Mouse (Mus musculus) CH12.LX (cell line): Measurements from ENCODE around the gene Kif11. TPM values are rescaled to one million over a fixed set of nuclear protein-coding genes. Genes with fewer than 3 reads are reported as not detected.
A peak's percentile ranks its signal among the peaks of the same experiment; 100 is the strongest.

Experiments
- DNase-seq: peaks from one replicate; pipeline ENCODE4 v3.0.0-alpha.2; 2013; ENCODE audit errors: extremely low read depth
- H3K27ac ChIP-seq: 2 replicates; pipeline ENCODE4 v1.5.1; 2012; ENCODE audit warnings: low read depth, mild to moderate bottlenecking, control low read depth, moderate library complexity; ENCODE audit not compliant: insufficient read depth
- H3K27me3 ChIP-seq: replicated peaks from 2 replicates; pipeline ENCODE3; 2012; ENCODE audit warnings: inconsistent platforms
- H3K36me3 ChIP-seq, 2 experiments: replicated peaks in 1 of 2; 2 replicates each; pipeline versions ENCODE3 to v1.6.1; 2012; ENCODE audit warnings: inconsistent platforms in 1 of 2, low read length in 1 of 2, mild to moderate bottlenecking in 1 of 2, mixed read lengths in 1 of 2, moderate library complexity in 1 of 2; ENCODE audit not compliant: control insufficient read depth in 1 of 2, insufficient read depth in 1 of 2
- H3K4me1 ChIP-seq, 2 experiments: 2 replicates each; pipeline ENCODE4 v1.6.1; 2012; ENCODE audit warnings: inconsistent platforms in 1 of 2, moderate library complexity in 1 of 2; ENCODE audit not compliant: insufficient read depth in 2 of 2, control insufficient read depth in 1 of 2
- H3K4me2 ChIP-seq: 2 replicates; pipeline ENCODE4 v1.6.1; 2012; ENCODE audit warnings: low read depth, mild to moderate bottlenecking, control low read depth; ENCODE audit not compliant: poor library complexity, insufficient read depth, severe bottlenecking
- H3K4me3 ChIP-seq, 3 experiments: fragments of 150-350 bp in 1 of 3; sonication (generic) in 1 of 3; replicated peaks in 1 of 3; 2 replicates each; pipeline versions ENCODE3 to v1.5.1; 2011 to 2012; ENCODE audit warnings: low read depth in 2 of 3, low read length in 2 of 3, mild to moderate bottlenecking in 2 of 3, moderate library complexity in 2 of 3, control low read depth in 1 of 3, improper control_type of control experiment in 1 of 3, inconsistent platforms in 1 of 3, mixed read lengths in 1 of 3; ENCODE audit not compliant: poor library complexity in 1 of 3
- H3K79me2 ChIP-seq: replicated peaks from 2 replicates; pipeline ENCODE4 v1.6.1; 2012; ENCODE audit warnings: mild to moderate bottlenecking, moderate library complexity; ENCODE audit not compliant: control insufficient read depth, poor library complexity, insufficient read depth, severe bottlenecking; ENCODE audit errors: extremely low read depth
- H3K9ac ChIP-seq: 2 replicates; pipeline ENCODE4 v1.6.1; 2012; ENCODE audit warnings: low read depth, mild to moderate bottlenecking, control low read depth, moderate library complexity; ENCODE audit not compliant: insufficient read depth
- H3K9me3 ChIP-seq: replicated peaks from 2 replicates; pipeline ENCODE3; 2012; ENCODE audit warnings: low read length, inconsistent platforms, mixed read lengths
- CHD1 ChIP-seq: IDR thresholded peaks from 2 replicates; pipeline ENCODE4 v1.6.1; 2012; ENCODE audit warnings: low read depth, low read length, improper control_type of control experiment, inconsistent platforms
- JUN ChIP-seq: IDR thresholded peaks from 2 replicates; pipeline ENCODE4 v1.6.1; 2011; ENCODE audit warnings: low read depth, mild to moderate bottlenecking, low read length, improper control_type of control experiment, moderate library complexity; ENCODE audit not compliant: insufficient read depth
- KAT2A ChIP-seq: IDR thresholded peaks from 2 replicates; pipeline ENCODE4 v1.6.1; 2012; ENCODE audit warnings: low read length, improper control_type of control experiment, inconsistent platforms; ENCODE audit not compliant: insufficient replicate concordance
- MAFK ChIP-seq: IDR thresholded peaks from 2 replicates; pipeline ENCODE4 v1.6.1; 2011; ENCODE audit warnings: low read length, improper control_type of control experiment; ENCODE audit not compliant: insufficient replicate concordance
- MAZ ChIP-seq: IDR thresholded peaks from 2 replicates; pipeline ENCODE4 v1.6.1; 2012; ENCODE audit warnings: low read depth, mild to moderate bottlenecking, inconsistent platforms, low read length, improper control_type of control experiment, moderate library complexity
- MXI1 ChIP-seq: IDR thresholded peaks from 2 replicates; pipeline ENCODE4 v1.6.1; 2011; ENCODE audit warnings: mild to moderate bottlenecking, low read depth, low read length, improper control_type of control experiment
- NRF1 ChIP-seq: IDR thresholded peaks from 2 replicates; pipeline ENCODE4 v1.6.1; 2014; ENCODE audit warnings: low read depth, mild to moderate bottlenecking, inconsistent platforms, low read length, improper control_type of control experiment, moderate library complexity
- PAX5 ChIP-seq: IDR thresholded peaks from 2 replicates; pipeline ENCODE4 v1.6.1; 2012; ENCODE audit warnings: low read length, inconsistent platforms, mixed read lengths
- RCOR1 ChIP-seq: conservative IDR thresholded peaks from 2 replicates; pipeline ENCODE4 v1.6.1; 2012; ENCODE audit warnings: low read depth, mild to moderate bottlenecking, inconsistent platforms, low read length, improper control_type of control experiment
- SIN3A ChIP-seq: IDR thresholded peaks from 2 replicates; pipeline ENCODE4 v1.6.1; 2012; ENCODE audit warnings: low read length, improper control_type of control experiment, inconsistent platforms
- TBP ChIP-seq: conservative IDR thresholded peaks from 2 replicates; pipeline ENCODE4 v1.6.1; 2011; ENCODE audit warnings: low read depth, low read length, improper control_type of control experiment
- USF2 ChIP-seq: conservative IDR thresholded peaks from 2 replicates; pipeline ENCODE4 v1.6.1; 2011; ENCODE audit warnings: low read depth, low read length, improper control_type of control experiment
- ZKSCAN1 ChIP-seq: IDR thresholded peaks from 2 replicates; pipeline ENCODE4 v1.6.1; 2012; ENCODE audit warnings: low read depth, inconsistent platforms, low read length, improper control_type of control experiment, borderline replicate concordance
- ZMIZ1 ChIP-seq: IDR thresholded peaks from 2 replicates; pipeline ENCODE4 v1.6.1; 2012; ENCODE audit warnings: low read depth, mild to moderate bottlenecking, inconsistent platforms, low read length, improper control_type of control experiment
- ZNF384 ChIP-seq: IDR thresholded peaks from 2 replicates; pipeline ENCODE4 v1.6.1; 2012; ENCODE audit warnings: low read depth, low read length, improper control_type of control experiment, inconsistent platforms
- dilution Hi-C: fragments of 300-500 bp; cut with MboI; formaldehyde crosslinking; loops from 2 replicates; pipeline ENCODE4 v1.14.3; 2020; ENCODE audit warnings: low sequenced_read_pairs; ENCODE audit not compliant: extremely low pct_unique_long_range_greater_than_20kb, extremely low pct_ligation_motif_present
- in situ Hi-C: fragments of 300-500 bp; cut with MboI; formaldehyde crosslinking; loops from 3 replicates; pipeline ENCODE4 v1.14.3; 2019; ENCODE audit warnings: low sequenced_read_pairs, low pct_ligation_motif_present, low pct_unique_long_range_greater_than_20kb, mixed read lengths
- polyA plus RNA-seq: library from polyadenylated mRNA; unstranded; fragments of >175 nt; gene quantifications from 2 replicates; pipeline ENCODE4 v1.2.1, GENCODE M21; 2012; ENCODE audit warnings: low read depth; ENCODE audit not compliant: insufficient read length
- total RNA-seq, 2 experiments: library from RNA; depleted of rRNA; stranded (reverse); fragments of 300-350 nt in 1 of 2; fragments of >200 nt in 1 of 2; gene quantifications; 2 replicates each; pipeline ENCODE4 v1.2.3; 2012 to 2014

The Kif11 gene
- total and polyA plus RNA-seq, 3 experiments: 61.7 to 144 (median 67.8) TPM

- TF ChIP-seq NRF1 (no peak), RCOR1 (no peak), ZMIZ1 (no peak), JUN (no peak), KAT2A (no peak), PAX5 (no peak)
These were observed 1.1 kb upstream of the Kif11 start (continued) for GRCm38 (mm10) chr19:37374941-37375754.

GRCm38 (mm10) chr19:37376841-37377240, 638 bp downstream of the Kif11 start:
- H3K27ac ChIP-seq: peak overlapping the region; percentile 79; the same call in 1 of the 2 replicates
- H3K4me2 ChIP-seq: peak overlapping the region; percentile 96; the same call in 1 of the 2 replicates
- H3K27me3 ChIP-seq: no peaks in the 10 kb centered on the region
- 0 out of 2 replicates have a peak, but pooled peaks have one; percentile 1 for TF ChIP-seq SIN3A
- TF ChIP-seq USF2: no peak
- TF ChIP-seq ZKSCAN1: no peak
- no peak for TF ChIP-seq NRF1
- TF ChIP-seq CHD1: 0 out of 2 replicates have a peak, but pooled peaks have one; percentile 62
- no peak for TF ChIP-seq ZMIZ1
- H3K4me1 ChIP-seq: peaks cover 4 to 26% of the 10 kb centered on the region in 2 experiments; a peak in 3 of 4 replicates
- in situ Hi-C loops (no loop called here), dilution Hi-C loops (no loop called here)
- H3K36me3 ChIP-seq: peaks cover 0 to 9% of the 10 kb centered on the region in 2 experiments
- H3K4me3 ChIP-seq: peak overlapping the region; percentile 76 to 93 (median 93)
- H3K9me3 ChIP-seq: no peaks in the 10 kb centered on the region
- H3K9ac ChIP-seq: peak overlapping the region; percentile 84; the same call in 1 of the 2 replicates
- peaks cover 56% of the 10 kb centered on the region for H3K79me2 ChIP-seq
- DNase-seq: no peak

GRCm38 (mm10) chr19:37377404-37377990, 1.3 kb downstream of the Kif11 start:
- H3K36me3 ChIP-seq: peaks cover 0 to 13% of the 10 kb centered on the region in 2 experiments
- in situ Hi-C loops (no loop called here), dilution Hi-C loops (no loop called here)
- H3K4me1 ChIP-seq: peaks cover 4 to 30% of the 10 kb centered on the region in 2 experiments; a peak in 3 of 4 replicates
- H3K9me3 ChIP-seq: no peaks in the 10 kb centered on the region
- peak overlapping the region; percentile 84 for H3K9ac ChIP-seq
- H3K79me2 ChIP-seq: peaks cover 62% of the 10 kb centered on the region
- peak overlapping the region; percentile 96 for H3K4me2 ChIP-seq
- no peak for DNase-seq
- H3K27ac ChIP-seq: no peak overlapping the region
- 0 out of 2 replicates have a peak, but pooled peaks have one; percentile 46 for TF ChIP-seq CHD1
- no peak for TF ChIP-seq MXI1
- TF ChIP-seq TBP: no peak
- TF ChIP-seq ZNF384: peak; percentile 66
- no peak for TF ChIP-seq MAFK
- no peak for TF ChIP-seq MAZ
- H3K27me3 ChIP-seq: no peaks in the 10 kb centered on the region
- peak overlapping the region; percentile 76 to 93 (median 93) for H3K4me3 ChIP-seq
